Mouse (Mus musculus) v-Abl transformed pro-B cells (cell line): ENCODE data around the gene Slc45a1.
"Not testable (repeated sequence)": the region's sequence is repeated elsewhere in the genome, so short reads cannot be mapped to it uniquely, and the experiment has no call there.

Experiments used
- in situ Hi-C, 2 experiments: fragments of 400-800 bp; cut with MboI; formaldehyde crosslinking; loops; one replicate each; pipeline ENCODE4 v1.15.1; 2025; ENCODE audit not compliant: unreplicated experiment in 2 of 2

Gene Slc45a1

DNA sequence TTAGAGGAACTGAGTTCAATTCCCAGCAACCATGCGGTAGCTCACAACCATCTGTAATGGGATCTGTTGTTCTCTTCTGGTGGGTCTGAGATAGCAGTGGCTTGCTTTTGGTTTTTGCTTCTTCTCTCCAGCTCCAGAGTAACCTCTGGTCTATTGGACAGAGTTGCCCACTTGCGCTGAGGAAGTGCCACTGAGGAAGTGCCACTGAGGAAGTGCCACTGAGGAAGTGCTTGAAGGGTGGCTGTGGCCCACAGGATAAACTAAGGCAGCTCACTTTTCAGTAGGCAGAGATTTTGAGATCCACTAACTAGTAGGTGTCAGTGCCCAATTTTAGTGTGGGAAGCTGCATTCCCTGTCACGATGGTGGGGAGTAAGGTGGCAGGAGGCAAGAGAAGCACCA lies 43.3 kb downstream of the Slc45a1 start:
- in situ Hi-C loops, result no loop called here

DNA sequence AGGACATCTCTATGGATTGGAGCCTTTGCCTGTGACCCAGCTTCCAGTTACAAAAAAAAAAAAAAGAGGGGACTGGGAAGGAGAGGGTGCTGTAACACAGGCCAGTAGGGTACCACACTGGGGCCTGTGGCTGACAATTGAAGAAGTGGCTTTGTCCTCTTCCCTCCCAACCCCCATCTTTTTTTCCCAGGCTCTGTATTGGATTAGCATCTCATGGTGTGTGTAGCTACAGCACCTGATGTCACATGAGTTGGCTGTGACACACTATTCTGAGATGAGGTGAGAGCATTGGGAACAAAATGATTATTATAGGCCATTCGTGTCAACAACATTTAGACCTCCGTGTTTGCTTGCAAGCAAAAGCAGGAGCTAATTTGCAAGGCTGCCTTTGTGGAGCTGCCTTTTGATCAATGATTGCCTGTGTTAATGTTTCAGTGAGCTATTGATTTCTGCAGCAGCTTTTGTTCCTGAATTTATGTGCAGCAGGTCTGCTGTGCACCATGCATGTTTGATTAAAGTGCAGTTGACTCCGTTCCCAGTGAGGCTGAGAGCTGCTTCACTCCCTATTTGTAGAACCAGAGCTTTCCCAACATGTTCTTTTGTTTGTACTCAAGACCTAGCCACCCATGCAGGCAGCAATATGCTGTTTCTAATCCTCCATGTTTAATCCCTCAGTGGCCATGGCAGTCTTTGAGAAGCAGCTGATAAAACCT lies 45.4 kb downstream of the Slc45a1 start:
- in situ Hi-C loops, result no loop called here

DNA sequence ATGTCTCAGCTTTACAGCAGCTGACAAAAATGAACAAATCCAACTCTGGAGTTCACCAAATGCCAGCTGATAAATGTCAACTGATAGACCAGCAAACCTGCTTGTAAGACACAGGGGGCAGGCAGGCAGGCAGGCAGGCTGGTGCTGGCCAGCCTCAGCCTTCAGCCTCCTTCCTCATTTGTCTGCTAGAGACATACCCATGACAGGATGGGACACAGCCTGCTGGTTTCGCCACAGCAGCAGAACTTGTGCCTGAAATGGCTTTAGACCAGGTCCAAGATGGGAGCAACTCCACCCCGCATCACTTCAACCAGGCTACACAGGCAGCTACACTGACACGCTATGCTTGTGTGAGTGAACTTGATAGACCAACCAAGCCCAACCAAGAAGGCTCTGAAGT lies 46.2 kb downstream of the Slc45a1 start:
- in situ Hi-C loops, result no loop called here

DNA sequence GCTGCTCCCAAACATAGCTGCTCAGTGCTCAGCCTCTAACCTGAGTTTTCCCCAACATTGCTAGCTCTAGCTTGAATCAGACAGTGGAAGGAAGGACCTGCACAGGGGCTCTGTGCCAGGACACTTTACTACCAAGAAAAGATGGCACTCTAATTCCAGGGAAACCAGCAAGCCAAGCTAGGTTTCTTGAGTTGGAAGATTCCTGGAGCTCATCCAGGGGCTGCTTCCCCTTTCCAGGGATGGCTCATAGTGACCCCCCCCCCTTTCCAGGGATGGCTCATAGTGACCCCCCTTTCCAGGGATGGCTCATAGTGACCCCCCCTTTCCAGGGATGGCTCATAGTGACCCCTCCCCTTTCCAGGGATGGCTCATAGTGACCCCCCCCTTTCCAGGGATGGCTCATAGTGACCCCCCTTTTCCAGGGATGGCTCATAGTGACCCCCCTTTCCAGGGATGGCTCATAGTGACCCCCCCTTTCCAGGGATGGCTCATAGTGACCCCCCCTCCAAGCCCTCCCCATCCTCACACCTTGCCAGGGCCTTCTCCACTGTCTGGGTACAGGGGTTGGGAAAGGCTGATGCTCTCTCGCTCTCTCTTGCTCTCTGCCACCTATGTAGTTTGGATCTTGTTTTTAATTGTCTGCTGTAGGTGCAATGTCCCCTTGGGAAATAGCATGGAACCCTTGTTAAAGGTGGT lies 48.5 kb downstream of the Slc45a1 start:
- in situ Hi-C loops, result no loop called here

DNA sequence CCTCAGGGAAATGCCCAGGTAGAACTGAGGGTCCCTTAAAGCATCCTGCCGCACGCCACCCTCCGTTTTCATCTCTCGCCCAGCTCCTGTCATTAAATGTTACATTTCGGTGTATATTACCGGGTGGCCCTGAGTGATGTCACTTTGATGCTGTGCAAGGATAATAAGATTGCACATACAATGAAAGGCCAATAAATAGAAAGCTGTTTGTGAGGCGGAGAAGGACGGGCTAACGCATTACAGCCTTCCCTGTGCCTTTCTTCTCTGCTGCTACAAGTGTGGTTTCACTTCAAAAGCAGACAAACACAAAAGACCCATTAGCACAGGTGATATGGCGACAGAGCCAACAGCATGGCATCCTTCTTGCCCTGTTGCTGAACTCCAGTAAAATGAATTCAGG lies 50.5 kb downstream of the Slc45a1 start:
- in situ Hi-C loops, result no loop called here

DNA sequence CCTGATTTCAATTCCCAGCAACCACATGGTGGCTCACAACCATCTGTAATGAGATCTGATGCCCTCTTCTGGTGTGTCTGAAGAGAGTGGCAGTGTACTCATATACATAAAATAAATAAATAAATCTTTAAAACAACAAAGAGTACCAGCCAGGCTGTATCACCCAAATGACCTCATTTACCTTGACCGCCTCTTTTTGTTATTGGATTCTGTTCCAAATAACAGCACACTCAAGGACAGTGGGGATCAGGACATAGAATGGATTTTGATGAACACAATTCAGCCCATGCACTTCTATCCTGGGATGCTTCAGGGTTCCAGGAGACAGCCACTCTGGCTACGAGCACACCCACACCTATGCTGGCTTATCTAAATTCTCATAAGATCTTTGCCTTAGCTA lies 51.5 kb downstream of the Slc45a1 start:
- in situ Hi-C loops, result not testable (repeated sequence)

DNA sequence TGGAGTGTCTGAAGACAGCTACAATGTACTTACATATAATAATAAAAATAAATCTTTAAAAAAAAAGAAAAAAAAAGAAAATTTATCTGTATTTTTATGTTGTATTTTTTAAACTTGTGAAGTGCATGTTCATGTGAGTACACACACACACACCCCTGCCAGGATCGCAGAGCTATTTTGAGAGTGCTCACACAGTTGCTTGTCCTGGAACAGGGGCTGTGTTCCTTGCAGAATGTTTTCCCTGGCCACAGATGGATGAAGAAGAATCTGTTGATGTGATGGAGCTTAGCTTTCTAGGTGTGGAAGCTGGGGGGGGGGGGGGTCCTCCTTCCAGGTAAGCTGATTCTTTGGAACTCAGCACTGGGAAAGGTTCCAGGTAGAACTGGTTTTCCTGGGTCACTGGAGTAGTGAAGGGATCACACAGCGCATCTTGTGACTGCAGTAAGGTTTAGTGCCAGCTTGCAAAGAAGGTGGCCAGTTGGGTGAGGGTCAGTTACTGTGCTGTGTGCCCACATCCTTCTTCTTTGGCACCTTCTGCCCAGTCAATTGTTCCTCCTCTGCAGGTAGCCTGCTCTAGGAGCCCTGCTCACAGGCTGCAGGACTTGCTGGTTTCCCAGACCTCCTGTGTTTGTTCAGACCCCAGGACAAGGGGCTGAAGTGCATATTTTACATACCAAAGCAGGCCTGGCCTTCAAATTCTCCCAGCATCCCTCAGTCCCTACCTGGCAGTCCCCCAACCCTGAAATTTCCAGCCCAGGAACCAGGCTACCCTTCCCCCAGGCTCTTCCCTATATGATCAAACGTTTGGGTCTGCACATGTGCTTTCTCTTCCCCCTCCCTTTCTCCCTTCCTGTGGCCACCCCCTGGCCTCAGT lies 52.6 kb downstream of the Slc45a1 start:
- in situ Hi-C loops, result no loop called here

DNA sequence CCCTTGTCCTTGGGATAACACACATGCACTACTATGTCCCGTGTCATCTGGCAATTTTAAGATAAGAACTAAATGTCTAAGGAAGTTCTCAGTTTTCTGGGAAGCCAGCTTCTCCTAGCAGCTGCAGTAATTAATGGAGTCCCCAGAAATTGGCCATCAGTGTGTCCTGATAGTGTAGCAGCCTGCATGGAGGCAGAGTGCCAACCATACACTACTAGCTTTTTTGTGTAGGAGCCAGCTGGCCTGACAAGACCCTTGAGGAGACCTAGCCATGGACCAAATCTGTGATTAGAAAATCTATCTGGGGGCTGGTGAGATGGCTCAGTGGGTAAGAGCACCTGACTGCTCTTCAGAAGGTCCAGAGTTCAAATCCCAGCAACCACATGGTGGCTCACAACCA lies 53.3 kb downstream of the Slc45a1 start:
- in situ Hi-C loops, result no loop called here

DNA sequence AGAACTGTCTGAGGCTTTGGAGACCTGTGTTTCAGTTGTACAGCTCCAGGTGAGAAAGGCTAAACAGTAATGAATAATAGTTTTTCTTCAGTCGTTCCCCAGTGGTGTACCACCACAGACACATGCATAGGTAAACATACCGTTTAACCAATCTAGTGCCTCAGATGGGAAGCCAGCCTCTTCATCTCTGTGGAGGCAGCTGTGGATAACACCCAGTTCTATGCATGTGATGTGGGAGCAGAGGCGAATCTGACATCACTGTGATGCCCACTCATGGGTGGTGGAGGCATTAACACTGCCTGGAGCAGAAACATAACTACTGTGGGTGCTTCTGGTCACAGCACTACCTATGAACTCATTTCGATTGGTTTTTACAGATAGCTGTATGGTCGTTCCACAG lies 56.0 kb downstream of the Slc45a1 start:
- in situ Hi-C loops, result no loop called here

DNA sequence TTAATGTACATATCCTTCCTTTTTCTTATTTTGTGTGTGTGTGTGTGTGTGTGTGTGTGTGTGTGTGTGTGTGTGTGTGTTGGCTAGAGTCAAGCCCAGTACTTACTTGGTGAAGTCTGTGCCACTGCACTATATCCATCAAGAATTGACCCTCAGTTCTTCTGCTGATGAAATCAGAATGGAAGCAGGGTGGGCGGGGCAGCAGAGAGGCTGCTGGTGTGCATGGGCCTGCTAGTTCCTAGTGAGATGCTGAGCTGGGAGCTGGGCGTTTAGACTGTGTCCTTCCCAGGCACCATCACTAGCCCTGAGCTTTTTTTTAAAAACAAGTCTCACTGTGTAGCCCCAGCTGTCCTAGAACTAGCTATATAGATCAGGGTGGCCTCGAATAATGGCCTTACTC lies 56.9 kb downstream of the Slc45a1 start:
- in situ Hi-C loops, result no loop called here

DNA sequence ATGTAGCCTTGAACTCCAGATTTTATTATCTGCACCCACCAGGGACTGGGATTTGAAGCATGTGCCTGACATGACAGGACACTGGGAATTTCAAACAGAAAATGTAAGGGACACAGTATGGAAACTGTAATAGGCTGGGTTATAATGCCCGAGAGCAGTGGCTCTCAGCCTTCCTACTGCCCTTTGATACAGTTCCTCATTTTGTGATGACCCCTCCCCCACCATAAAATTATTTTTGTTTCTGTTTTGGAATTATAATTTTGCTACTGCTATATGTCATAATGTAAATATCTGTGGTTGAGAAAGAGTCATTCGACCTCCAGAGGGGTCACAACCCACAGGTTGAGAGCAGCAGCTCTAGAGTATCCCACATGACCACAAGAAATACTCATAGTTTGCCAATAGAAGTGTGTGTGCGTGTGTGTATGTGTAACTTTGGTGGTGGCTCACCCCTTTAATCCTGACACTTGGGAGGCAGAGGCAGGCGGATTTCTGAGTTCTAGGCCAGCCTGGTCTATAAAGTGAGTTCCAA lies 57.6 kb downstream of the Slc45a1 start:
- in situ Hi-C loops, result no loop called here

DNA sequence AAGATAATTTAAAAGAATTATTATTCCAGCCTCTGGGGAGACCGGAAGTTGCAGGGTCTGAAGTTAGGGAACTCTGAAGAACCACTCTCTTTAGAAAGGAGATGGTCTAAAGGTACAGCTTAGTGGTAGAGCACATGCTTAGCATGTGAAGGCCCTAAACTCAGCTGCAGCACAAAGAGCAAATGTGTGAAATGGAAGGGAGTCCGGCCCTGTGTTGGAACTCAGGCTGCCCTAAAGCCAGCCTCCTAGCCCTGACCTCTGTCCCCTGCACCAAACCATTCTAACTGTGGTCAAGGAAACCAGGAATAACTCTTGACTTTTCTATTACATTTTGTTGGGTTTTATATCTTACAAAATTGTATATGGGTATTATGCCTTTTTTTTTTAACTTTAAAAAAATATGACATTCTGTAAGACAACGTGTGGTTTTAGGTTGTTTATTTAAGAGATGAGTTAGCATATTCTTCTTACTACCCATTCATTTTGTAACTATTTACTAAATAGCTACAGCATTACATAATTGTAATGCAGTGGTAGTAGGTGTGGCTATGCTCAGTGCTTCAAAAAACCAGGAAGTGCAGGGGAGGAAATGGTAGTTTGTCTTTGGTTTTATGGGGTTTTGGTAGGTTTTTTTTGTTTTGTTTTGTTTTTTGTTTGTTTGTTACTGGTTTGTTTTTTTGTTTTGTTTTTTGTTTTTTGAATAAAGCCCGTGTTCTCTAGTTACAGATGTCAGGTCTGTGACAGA lies 58.3 kb downstream of the Slc45a1 start:
- in situ Hi-C loops, result no loop called here

DNA sequence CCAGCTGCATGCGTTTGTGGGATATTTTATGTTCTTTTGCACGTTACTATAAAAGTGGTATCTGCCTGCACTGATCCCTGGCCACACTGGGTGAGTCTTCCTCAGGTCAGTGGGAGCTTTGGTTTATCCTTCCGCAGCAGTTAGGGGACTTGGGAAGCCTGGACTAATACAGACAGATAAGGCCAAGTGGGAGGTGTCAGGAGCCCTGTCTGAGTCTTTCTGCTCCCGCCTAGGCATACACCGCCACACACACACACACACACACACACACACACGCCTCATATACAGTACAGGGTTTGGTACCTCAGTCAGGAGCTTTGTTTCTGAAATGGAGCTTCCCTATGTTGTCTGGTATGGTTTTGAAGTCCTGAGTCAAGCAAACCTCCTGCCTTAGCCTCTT lies 59.9 kb downstream of the Slc45a1 start:
- in situ Hi-C loops, result no loop called here

DNA sequence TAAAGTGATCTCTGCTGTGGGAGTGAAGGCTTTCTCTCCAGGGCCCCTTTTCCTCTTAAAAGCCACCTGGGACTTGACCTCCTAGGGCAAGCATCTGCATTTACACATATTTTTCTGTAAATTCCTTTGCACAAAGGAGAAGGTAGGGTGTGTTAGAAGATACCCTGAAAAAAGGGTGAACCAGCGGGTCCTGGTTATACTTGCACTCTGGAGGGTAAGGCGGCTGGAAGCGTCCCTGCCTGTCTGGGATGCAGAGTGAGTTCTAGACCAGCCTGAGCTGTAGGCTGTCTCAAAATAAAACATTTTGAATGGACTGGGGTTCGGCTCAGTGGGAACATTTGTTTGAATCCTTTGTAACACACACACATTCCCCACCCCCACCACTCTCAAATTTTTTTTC lies 60.4 kb downstream of the Slc45a1 start:
- in situ Hi-C loops, result no loop called here

DNA sequence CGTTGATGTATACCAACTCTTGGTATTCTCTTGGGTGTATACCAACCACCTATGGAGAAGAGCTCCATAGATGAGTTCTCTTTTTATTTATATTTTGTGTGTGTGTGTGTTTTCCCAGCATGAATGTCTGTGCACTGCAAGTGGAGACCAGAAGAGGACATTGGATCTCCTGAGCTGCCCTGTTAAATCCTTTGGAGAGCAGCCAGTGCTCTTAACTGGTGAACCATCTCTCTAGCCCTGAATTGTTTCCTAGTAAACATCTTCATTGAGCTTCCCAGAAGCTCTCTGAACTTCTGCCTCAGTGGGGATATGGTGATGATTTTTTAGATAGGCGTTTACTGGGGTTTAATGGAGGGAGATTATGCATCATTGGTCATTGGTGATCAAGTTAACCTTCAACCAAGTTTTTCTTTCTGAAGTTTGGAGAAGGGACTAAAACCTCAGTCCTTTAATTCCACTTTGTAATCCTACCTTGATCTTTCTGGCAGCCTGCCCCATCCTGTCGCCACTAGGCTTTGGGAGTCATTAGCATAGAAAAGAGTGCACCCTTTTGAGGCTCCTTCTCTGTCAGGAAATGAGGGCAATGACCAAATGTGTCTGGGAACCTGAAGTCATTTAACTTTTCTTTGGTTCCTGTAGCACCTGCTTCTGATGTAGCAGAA lies 61.2 kb downstream of the Slc45a1 start:
- in situ Hi-C loops, result no loop called here

DNA sequence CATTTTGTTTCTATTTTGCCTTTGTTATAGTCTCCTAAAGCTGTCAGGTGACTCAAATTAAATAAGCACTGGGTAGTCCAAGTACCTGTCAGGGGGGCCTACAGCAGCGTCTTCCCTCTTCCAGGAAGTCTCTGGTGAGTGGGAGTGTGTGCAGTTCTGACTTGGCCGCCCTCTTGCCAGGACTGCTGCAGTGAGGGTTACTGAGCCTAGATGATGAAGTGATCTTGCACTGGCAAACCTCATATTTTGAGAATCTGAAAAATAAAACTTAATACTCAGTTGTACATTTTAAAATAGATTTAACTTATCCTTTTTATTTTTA lies 63.7 kb downstream of the Slc45a1 start:
- in situ Hi-C loops, result no loop called here

DNA sequence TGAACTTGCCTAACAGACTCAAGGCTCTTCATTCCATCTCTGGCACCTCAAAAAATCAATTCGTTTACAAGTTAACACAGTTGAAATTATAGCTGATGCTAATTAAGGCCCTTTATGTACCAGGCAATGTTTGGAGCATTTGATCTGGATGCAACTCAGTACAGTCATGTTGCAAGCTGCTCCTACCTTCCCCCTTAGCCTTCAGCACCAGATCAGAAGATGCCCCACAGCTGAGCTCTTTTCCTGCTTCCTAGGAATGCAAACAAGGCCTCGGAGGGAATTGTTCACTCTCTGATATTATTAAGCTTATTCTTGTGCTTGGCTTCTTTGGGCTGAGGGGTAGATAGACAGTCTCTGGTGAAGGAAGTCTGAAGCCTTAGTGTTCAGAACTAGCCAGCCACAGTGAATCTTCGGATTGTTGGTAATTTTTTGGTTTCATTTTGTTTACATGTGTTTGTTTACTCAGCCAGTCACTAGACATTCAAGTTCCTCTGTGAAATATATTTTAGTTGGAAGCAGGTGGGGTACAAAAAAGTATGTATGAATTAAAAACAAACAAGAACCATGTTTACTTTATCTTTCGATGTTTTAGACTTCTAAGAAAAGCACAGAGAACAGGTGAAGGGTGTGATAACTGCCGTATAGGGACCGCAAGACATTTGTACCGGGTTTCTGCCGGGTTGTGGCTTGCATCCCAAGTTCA lies 64.2 kb downstream of the Slc45a1 start:
- in situ Hi-C loops, result no loop called here

DNA sequence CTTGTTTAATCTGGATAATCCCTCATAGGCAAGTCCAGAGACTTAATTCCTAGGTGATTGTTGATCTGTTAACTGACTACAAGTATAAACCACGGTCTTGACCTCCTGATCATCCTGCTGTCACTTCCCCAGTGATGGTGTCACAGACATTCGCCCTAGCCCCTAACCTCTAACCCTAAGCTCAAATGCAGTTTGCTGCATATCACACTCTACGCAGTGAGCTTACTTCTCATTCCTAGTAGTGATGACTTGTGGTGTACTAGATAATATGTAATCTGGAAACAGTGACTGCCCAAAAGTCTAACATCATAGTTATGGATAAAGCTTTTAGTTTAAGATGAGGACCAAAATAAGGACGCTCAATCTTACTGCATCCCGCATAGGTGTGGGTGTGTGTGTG lies 65.7 kb downstream of the Slc45a1 start:
- in situ Hi-C loops, result no loop called here

DNA sequence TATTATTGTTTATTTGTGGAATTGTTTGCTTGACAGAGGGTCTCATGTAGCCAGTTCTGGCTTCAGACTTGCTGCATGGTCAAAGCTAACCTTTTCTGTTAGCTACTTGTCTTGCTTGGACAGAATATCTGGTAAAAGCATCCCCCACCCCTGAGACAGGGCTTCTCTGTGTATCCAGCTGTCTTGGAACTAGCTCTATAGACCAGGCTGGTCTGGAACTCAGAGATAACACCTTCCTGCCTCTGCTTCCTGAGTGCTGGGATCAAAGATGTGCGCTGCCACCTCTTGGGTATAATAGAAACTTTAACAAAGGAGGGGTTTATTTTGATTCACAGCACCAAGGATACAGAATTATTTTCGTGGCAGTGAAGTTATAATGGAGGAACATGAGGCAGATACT lies 66.2 kb downstream of the Slc45a1 start:
- in situ Hi-C loops, result no loop called here

DNA sequence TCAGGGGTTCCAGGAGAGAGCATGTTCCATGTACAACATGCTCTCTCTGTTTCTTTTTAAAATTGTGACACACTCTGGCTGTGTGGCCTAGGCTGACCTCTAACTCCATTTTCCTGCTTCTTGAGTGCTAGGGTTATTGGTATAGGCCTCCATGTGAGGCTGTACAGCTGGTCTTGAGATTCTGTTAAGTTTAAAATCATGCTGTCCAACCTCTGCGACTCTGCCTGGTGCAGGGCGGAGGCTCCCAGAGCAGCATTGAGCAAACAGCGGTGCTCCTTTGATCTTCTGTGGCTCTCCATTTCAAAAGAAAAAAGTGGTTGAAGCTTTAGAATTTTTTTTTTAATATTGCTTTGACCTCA lies 68.2 kb downstream of the Slc45a1 start:
- in situ Hi-C loops, result loop anchor here in 1 of 2 experiments (5.0 kb wide), 1 partner anchor 46 kb away; no protein-coding TSS in a partner anchor
